Mouse (Mus musculus) heart, adult 8-10 months (tissue): ENCODE measurements at regions not wholly inside any gene's neighbourhood (a gene's known extent, or its start where the extent isn't known, plus 50 kb on each side); places are given as distances from the start of the nearest gene placed in this dataset.

Experiments
- DNase-seq: peaks from one replicate; pipeline ENCODE4 v3.0.0; 2022; ENCODE audit warnings: low spot score

GRCm38 (mm10) chr1:128738152-128738551 lies 146.1 kb upstream of the Cxcr4 start:
- DNase-seq, result no peak

- DNase-seq, result no peak
Observed at GRCm38 (mm10) chr1:128734857-128735256, 142.8 kb upstream of the Cxcr4 start.

GRCm38 (mm10) chr1:128731445-128731844 lies 139.4 kb upstream of the Cxcr4 start:
- no peak for DNase-seq

DNA sequence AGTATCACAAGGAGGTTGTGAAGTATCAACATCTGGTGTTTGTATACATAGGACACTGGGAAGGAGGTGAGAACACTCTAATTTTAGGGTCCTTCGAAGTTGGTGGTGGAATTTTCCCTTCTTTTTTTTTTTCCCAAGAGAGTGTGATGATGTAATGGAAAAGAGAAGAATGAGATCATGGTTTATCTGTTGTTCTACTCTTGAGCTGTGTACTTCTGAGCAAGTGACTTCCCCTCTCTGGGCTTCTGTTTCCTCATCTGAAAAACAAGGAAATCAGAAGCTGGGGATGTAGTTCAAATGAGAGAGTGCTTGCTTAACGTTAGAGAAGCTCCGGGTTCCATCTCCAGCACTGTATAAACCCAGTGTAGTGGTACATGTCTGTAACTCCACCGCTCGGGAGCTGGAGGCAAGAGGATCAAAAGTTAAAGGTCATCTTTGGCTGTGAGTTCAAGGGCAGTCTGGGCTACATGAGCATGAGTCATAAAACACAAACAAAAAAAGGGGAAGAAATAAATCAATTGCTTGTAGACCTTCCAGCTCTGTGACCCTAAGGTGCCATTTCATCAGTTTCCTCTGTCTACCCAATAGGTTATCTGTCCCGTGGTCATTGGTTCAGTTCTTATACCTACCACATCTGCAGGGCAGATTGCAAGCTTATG lies 132.5 kb upstream of the Cxcr4 start:
- DNase-seq, result no peak

DNA sequence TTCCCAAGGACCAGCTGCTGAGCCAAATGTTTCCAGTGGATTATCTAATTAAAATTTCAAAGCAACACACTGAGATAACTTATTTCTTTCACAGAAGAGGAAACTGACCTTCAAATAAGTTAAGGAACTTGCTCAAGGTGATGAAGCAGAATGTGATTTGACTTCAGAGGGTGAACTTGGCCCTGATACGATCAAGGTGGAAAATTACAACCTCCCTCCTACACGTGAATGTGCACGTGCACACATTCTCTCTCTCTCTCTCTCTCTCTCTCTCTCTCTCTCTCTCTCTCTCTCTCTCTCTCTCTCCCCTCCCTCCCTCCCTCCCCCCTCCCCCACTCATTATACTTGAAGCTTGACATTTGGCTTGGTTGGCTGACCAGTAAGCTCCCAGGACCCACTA lies 131.8 kb upstream of the Cxcr4 start:
- DNase-seq, result no peak

DNA sequence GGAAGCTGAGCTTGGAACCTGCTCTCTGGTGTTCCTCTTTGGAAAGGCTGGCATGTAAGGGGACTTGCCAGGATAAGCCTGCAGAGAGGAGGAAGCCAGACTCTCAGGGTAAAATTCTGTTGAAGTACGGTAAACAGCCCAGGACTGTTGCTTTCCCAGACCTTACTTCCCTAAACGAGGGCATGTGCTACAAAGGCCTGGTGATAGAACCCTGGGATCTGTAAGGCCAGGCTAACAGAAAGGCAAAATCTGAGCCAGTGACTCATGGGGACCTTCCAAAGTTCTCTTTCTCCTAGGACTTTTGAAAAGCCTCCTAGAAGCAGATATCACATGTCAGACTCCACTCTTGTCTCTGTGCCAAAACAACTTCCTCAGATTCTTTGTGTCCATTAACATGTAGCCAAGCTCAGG lies 130.0 kb upstream of the Cxcr4 start:
- peak; percentile 68 for DNase-seq

DNA sequence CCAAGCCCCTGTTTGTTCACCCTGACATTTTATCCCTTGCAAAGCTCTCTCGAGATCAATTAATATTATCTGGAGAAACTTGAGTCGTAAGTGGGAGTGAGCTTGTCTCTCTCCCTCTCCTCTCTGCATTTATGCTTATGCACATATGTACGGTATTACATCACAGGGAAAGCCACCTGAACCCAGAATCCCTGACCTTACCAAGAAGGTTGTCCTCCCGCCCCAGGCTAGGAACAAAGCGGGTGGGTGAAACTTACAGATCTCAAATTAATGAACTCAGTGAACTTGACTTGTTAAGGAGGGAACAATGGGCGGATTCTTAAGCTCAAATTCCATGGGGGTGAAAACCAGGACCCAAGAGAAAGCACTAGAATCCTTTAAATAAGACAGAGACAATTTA lies 122.8 kb upstream of the Cxcr4 start:
- DNase-seq, result no peak

DNA sequence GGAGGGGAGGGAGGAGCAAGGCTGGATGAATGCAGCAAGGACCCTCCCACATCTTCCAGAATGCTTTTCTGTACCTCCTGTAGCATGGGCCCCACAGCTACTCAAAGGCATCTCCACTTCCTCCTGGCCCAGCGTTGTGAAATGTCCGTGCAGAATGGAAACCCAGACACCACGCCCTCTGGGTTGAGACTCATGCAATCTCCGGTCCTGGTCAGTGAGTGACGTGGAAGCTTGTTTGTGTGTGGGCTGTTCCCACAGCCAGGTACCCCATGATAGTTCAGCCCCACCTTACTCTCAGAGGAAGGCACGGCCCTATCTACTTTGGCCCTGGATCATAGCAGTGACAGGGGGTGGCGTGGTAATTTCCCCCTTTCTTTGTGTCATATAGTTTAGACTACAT lies 120.8 kb upstream of the Cxcr4 start:
- peak; percentile 17 for DNase-seq

GRCm38 (mm10) chr1:128711121-128711520 lies 119.0 kb upstream of the Cxcr4 start:
- no peak for DNase-seq

- DNase-seq, result no peak
Observed at GRCm38 (mm10) chr1:128707747-128708146, 115.7 kb upstream of the Cxcr4 start.

GRCm38 (mm10) chr1:128706167-128706566 lies 114.1 kb upstream of the Cxcr4 start:
- no peak for DNase-seq

DNA sequence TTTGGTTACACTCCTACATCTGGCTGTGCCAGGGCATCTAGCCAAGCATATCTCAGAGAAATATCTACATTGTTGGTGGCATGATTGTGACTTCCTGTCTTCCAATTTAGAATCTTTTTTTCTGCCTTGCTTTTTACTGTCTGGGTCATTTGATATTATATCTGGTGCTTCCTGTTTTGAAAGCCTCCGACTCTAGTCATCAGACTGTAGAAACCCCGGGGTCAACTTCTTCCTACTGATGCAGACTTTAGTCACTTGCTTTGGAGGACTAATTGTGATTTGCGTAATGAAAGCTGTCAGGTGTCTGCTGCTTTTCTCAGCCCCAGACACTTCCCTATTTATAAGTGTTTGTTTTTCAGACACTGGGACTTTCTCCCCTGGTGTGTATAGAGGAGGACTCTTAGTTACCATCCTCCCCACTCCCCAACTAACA lies 113.0 kb upstream of the Cxcr4 start:
- DNase-seq, result peak; percentile 40

DNA sequence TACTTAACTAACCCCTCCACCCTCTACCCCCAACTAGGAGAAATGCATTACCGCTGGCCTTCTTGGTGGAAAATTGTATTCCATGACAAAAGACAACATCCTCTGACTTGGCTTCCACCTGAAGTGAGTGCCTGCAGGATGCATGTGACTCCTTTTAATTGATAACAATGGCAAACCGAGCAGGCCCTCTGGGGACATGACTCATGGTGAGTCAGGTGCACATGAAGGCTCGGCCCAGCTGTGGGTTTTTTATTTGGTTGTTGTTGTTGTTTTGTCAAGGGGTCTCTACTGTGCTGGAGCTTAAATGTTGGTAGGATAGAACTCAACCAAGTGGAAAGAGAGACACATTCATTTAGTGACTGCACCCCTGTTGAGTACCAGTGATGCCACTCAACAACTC lies 109.2 kb upstream of the Cxcr4 start:
- DNase-seq, result peak; percentile 14

- no peak for DNase-seq
Observed at GRCm38 (mm10) chr1:128697962-128698361, 105.9 kb upstream of the Cxcr4 start.

- DNase-seq, result no peak
Observed at GRCm38 (mm10) chr1:128695936-128696335, 103.8 kb upstream of the Cxcr4 start.

- DNase-seq, result no peak
Observed at GRCm38 (mm10) chr1:128692799-128693198, 100.7 kb upstream of the Cxcr4 start.

DNA sequence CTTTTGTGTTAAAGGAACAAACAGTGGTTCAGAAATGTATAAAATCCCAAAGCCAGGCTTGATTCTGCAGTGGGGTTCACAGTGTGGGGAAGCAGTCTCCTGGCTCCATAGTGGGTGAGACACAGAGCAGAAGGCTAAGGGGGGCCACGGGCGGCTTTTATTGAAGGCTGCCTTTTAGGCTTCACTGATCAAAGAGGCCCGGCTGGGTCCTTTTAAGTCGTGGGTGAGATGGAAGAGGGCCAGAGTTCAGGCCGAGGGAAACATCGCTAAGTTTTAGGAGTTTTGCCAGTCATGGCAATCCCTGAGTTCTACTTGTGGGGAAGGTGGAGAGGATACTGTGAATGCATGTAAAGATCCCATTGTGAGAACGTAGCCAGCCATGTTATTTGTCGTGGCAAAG lies 100.2 kb upstream of the Cxcr4 start:
- DNase-seq, result no peak

- no peak for DNase-seq
Observed at GRCm38 (mm10) chr1:128687236-128687927, 95.3 kb upstream of the Cxcr4 start.

DNA sequence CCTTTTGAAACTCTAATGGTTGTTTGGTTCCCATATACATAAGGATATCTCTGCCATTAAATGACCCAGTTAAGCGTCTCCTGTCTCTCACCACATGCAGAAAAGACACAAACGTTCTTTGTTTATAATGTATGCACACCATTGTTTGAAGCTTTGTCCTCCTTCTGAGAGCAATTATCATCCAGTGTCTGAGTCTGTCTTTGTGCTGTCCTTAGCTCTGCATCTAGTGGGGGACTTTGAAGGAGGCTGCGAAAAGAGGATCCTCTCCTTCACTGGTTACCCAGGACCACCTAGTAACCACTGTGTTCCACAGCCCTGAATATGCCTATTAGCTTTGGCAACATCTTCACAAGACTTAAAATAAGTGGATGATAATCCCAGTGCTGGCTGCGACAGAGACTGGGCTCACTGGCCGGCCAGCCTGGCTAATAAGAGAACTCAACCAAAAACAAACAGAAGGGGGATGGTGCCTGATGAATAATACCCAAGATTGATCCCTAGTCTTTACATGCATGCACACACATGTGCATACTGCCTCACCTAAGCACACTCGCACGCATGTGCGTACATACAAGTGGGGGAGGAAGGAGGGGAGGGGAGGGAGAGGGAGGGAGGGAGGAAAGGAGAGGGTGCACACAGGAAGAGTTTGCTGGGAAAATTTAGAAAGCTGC lies 93.5 kb upstream of the Cxcr4 start:
- no peak for DNase-seq

GRCm38 (mm10) chr1:128682942-128683341 lies 90.8 kb upstream of the Cxcr4 start:
- DNase-seq, result no peak

GRCm38 (mm10) chr1:128681261-128681660 lies 89.2 kb upstream of the Cxcr4 start:
- no peak for DNase-seq

DNA sequence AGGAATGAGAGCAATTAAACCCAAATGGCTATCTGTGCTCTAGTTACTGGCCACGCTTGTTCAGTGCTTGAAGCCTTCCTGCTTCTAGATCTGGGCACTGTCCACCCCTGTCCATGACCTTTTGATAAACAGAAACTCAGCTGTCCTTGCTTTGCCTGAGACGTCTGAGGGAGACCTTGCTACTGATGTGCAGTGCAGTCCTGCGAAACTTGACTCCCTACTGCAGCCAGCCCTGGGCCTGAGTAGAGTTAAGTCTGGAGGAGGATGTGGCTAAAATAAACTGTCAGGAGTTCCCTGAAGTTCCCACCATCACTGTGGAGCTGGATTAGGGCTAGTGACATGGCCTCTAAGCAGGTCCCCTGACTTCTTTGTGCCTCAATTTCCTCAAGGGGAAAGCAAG lies 88.4 kb upstream of the Cxcr4 start:
- no peak for DNase-seq

DNA sequence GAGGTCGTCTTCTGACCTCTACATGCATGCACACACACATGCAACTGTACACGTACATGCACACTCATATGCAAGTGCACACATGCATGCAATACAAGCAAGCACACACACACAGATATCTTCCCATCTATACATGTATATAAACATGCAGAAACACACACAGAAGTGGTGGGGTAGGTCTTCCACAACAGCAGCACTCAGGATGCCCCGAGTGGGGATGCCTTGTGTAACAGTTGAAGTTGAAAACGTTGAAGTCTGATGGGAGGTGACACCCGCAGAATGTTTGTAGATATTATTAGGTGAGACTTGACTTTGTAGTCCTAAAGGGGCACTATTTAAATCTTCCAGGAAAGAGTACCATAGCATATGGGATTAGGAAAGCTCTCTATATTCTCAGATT lies 87.9 kb upstream of the Cxcr4 start:
- no peak for DNase-seq
